Mouse (Mus musculus) stomach, postnatal 0 days (tissue): ENCODE results near the gene Slc29a3.

ENCODE experiments used
- CTCF ChIP-seq: IDR thresholded peaks from 2 replicates; pipeline ENCODE4 v1.5.1; 2016; ENCODE audit warnings: antibody characterized with exemption, low read depth, mild to moderate bottlenecking, moderate library complexity
- EP300 ChIP-seq: optimal IDR thresholded peaks from 2 replicates; pipeline ENCODE3; 2016; ENCODE audit warnings: antibody characterized with exemption

GRCm38 (mm10) chr10:60689396-60689795, 63.2 kb downstream of the Slc29a3 start:
- TF ChIP-seq CTCF (no peak), EP300 (no peak)
